ENCODE assay signal across 9 mouse cellular contexts in the genomic region with DNA sequence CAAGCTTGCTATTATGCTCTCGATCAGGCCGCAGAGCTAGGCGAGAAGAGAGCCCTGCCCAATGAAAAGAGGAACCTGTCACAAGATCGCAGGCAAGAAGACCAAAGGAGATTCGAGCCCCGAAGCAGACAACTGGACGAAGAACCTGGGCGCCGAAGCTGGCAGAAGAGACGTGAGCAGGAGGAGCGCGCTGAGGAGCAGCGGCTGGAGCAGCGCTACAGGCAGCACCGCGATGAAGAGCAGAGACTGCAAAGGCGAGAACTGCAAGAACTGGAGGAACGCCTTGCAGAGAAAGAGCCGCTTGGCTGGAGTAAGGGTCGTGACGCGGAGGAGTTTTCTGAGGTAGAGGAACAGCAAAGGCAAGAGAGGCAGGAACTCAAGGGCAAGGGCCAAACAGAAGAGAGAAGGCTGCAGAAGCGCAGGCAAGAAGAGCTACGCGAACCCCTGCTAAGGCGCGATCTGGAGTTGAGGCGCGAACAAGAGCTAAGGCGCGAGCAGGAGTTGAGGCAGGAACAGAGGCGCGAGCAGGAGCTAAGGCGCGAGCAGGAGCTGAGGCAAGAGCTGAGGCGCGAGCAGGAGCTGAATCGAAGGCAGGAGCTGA. TPM values are rescaled to one million over a fixed set of nuclear protein-coding genes. Genes with fewer than 3 reads are reported as not detected.
A peak's percentile ranks its signal among the peaks of the same experiment; 100 is the strongest.
DNase-seq lines count a peak whose midpoint lies in the region; ATAC-seq and TF ChIP-seq lines count a peak whose summit lies in the region.
"Had no signal": no experiment of that assay in that cellular context is flagged by ENCODE, and none has a peak within 500 bp of the region (broad histone marks: within the 10 kb centered on the region; RNA-seq: fewer than 3 reads in every experiment).

No protein-coding gene starts in this region.

- peaks cover 60% of the 10 kb centered on the region for H3K27me3 ChIP-seq in liver, embryonic 11.5 days (replicated peaks; ENCODE audit: control insufficient read depth, insufficient read depth, low read length)
- H3K27me3 ChIP-seq in midbrain, postnatal 0 days (ENCODE audit: insufficient read depth, low read length): peaks cover 15% of the 10 kb centered on the region
- no peaks in the 10 kb centered on the region for H3K27me3 ChIP-seq in stomach, postnatal 0 days (ENCODE audit: control insufficient read depth, insufficient read depth, low read length)

- under 1% methylated on average over 38 of the region's 38 CpGs for WGBS in liver, embryonic 11.5 days
- WGBS in midbrain, postnatal 0 days: under 1% methylated on average over 38 of the region's 38 CpGs
- WGBS in stomach, postnatal 0 days: under 1% methylated on average over 38 of the region's 38 CpGs

- TF ChIP-seq CTCF in bone marrow macrophage, adult 2 months (IDR thresholded peaks at IDR 0.05; ENCODE audit: low read depth, low read length): no peak
- TF ChIP-seq CTCF in midbrain, postnatal 0 days (IDR thresholded peaks at IDR 0.05): no peak
- no peak for TF ChIP-seq CTCF in stomach, postnatal 0 days (IDR thresholded peaks at IDR 0.05; ENCODE audit: low read depth)

- H3K27ac ChIP-seq in bone marrow macrophage, adult 2 months (ENCODE audit: insufficient read depth, low read depth, low read length): no peak overlapping the region
- no peak overlapping the region for H3K27ac ChIP-seq in liver, embryonic 11.5 days (ENCODE audit: low read depth, low read length)
- H3K27ac ChIP-seq in midbrain, postnatal 0 days (ENCODE audit: low read depth, low read length): no peak overlapping the region
- no peak overlapping the region for H3K27ac ChIP-seq in stomach, postnatal 0 days (replicated peaks)

- no peak for TF ChIP-seq EP300 in stomach, postnatal 0 days (optimal IDR thresholded peaks at IDR 0.05)

- peak overlapping the region; percentile 80 for H3K4me2 ChIP-seq in liver, embryonic 11.5 days
- peak overlapping the region; percentile 94 for H3K4me2 ChIP-seq in midbrain, postnatal 0 days (ENCODE audit: low read depth, low read length, poor library complexity, severe bottlenecking)
- H3K4me2 ChIP-seq in stomach, postnatal 0 days (replicated peaks; ENCODE audit: low read depth): peak overlapping the region; percentile 90

- H3K36me3 ChIP-seq in liver, embryonic 11.5 days (ENCODE audit: control insufficient read depth, insufficient read depth, low read length): no peaks in the 10 kb centered on the region
- H3K36me3 ChIP-seq in midbrain, postnatal 0 days (ENCODE audit: insufficient read depth, low read length): no peaks in the 10 kb centered on the region
- H3K36me3 ChIP-seq in stomach, postnatal 0 days (ENCODE audit: control insufficient read depth, insufficient read depth, low read length): no peaks in the 10 kb centered on the region

- no peak overlapping the region for H3K9ac ChIP-seq in liver, embryonic 11.5 days (ENCODE audit: low read depth, low read length)
- no peak overlapping the region for H3K9ac ChIP-seq in midbrain, postnatal 0 days (replicated peaks; ENCODE audit: low read length, poor library complexity, severe bottlenecking)
- H3K9ac ChIP-seq in stomach, postnatal 0 days (ENCODE audit: low read length): no peak overlapping the region

- H3K4me3 ChIP-seq in bone marrow macrophage, adult 2 months (ENCODE audit: insufficient read depth, low read length): peak overlapping the region; percentile 58
- peak overlapping the region; percentile 58 for H3K4me3 ChIP-seq in liver, embryonic 11.5 days (ENCODE audit: low read depth, low read length)
- peak overlapping the region; percentile 62 for H3K4me3 ChIP-seq in midbrain, postnatal 0 days (ENCODE audit: low read depth, low read length)
- H3K4me3 ChIP-seq in stomach, postnatal 0 days (ENCODE audit: low read depth, low read length): peak overlapping the region; percentile 50

- H3K4me1 ChIP-seq in bone marrow macrophage, adult 2 months (ENCODE audit: control insufficient read depth, insufficient read depth, low read length): peaks cover 6% of the 10 kb centered on the region; the same call in 1 of the 2 replicates
- H3K4me1 ChIP-seq in liver, embryonic 11.5 days (replicated peaks; ENCODE audit: control insufficient read depth, insufficient read depth, low read length): no peaks in the 10 kb centered on the region; the same call in 1 of the 2 replicates
- no peaks in the 10 kb centered on the region for H3K4me1 ChIP-seq in midbrain, postnatal 0 days (ENCODE audit: insufficient read depth, low read length)
- no peaks in the 10 kb centered on the region; the same call in 1 of the 2 replicates for H3K4me1 ChIP-seq in stomach, postnatal 0 days (replicated peaks; ENCODE audit: control insufficient read depth, insufficient read depth)

- no peaks in the 10 kb centered on the region for H3K9me3 ChIP-seq in liver, embryonic 11.5 days (ENCODE audit: control insufficient read depth, low read length)
- H3K9me3 ChIP-seq in midbrain, postnatal 0 days (ENCODE audit: low read length): no peaks in the 10 kb centered on the region
- no peaks in the 10 kb centered on the region for H3K9me3 ChIP-seq in stomach, postnatal 0 days (ENCODE audit: control insufficient read depth, low read length)

- DNase-seq in adrenal gland, adult 2 months: peak; percentile 52
- DNase-seq in adrenal gland, adult 8-10 months: no peak
- DNase-seq in frontal cortex, postnatal 36 days (ENCODE audit: low spot score in 2 of 2): peak; percentile 37 to 52
- DNase-seq in kidney, adult 11 months: peak; percentile 21
- DNase-seq in liver, embryonic 11.5 days (ENCODE audit: low spot score): peak; percentile 45
- DNase-seq in midbrain, postnatal 0 days (ENCODE audit: low spot score): peak; percentile 19
- DNase-seq in stomach, postnatal 0 days (ENCODE audit: low spot score): peak; percentile 39

- no peak for TF ChIP-seq POLR2A in bone marrow macrophage, adult 2 months (IDR thresholded peaks at IDR 0.05; ENCODE audit: borderline replicate concordance, low read depth, low read length)

- no peak for ATAC-seq in liver, embryonic 11.5 days (replicated peaks; ENCODE audit: low FRiP score)
- ATAC-seq in midbrain, postnatal 0 days (ENCODE audit: low FRiP score): no peak
- no peak for ATAC-seq in stomach, postnatal 0 days (ENCODE audit: low FRiP score, low TSS enrichment)

RNA-seq across cellular contexts. Expression of a gene that starts 1.5 kb away (rescaled TPM):
- total RNA-seq in adrenal gland, adult 2 months (2021): under 1 TPM; 0.03 to 0.49 TPM
- polyA plus RNA-seq in adrenal gland, adult 2 months (2012; rRNA removed): 0.01 and 0.02 TPM in 2 replicates
- total RNA-seq in adrenal gland, adult 8-10 months (2022): under 1 TPM; 0.09 to 0.56 (median 0.29) TPM
- polyA plus RNA-seq in bone marrow macrophage, adult 2 months (2012; ENCODE audit: insufficient read depth, insufficient read length, missing spikeins): 0.16 and 0.19 TPM in 2 replicates
- polyA plus RNA-seq in liver, embryonic 11.5 days (2014; fragmentation: Nextera tagmentation; extraction: Ambion mirVana): 0.11 and 0.53 TPM in 2 replicates
- total RNA-seq in midbrain, postnatal 0 days (2014; rRNA removed): 0.24 and 0.77 TPM in 2 replicates
- polyA plus RNA-seq in midbrain, postnatal 0 days (2015; fragmentation: Nextera tagmentation; extraction: Ambion mirVana): 1.8 and 2.1 TPM in 2 replicates
- 0.86 and 1.1 TPM in 2 replicates for polyA plus RNA-seq in stomach, postnatal 0 days (2015; fragmentation: Nextera tagmentation; extraction: Ambion mirVana)

RNA-seq across cellular contexts. Expression of a gene that starts 25.0 kb away (rescaled TPM):
- total RNA-seq in adrenal gland, adult 2 months (2021): 1 to 10 TPM in 1 of 2 experiments, not detected in 1; 3.1 TPM
- not detected in 2 replicates for polyA plus RNA-seq in adrenal gland, adult 2 months (2012; rRNA removed)
- total RNA-seq in adrenal gland, adult 8-10 months (2022): 1 to 10 TPM in 1 of 4 experiments, under 1 TPM in 2, not detected in 1; 0.22 to 1.6 (median 0.94) TPM
- polyA plus RNA-seq in bone marrow macrophage, adult 2 months (2012; ENCODE audit: insufficient read depth, insufficient read length, missing spikeins): not detected in 2 replicates
- not detected in 2 replicates for polyA plus RNA-seq in liver, embryonic 11.5 days (2014; fragmentation: Nextera tagmentation; extraction: Ambion mirVana)
- not detected in 2 replicates for total RNA-seq in midbrain, postnatal 0 days (2014; rRNA removed)
- not detected in 2 replicates for polyA plus RNA-seq in midbrain, postnatal 0 days (2015; fragmentation: Nextera tagmentation; extraction: Ambion mirVana)
- polyA plus RNA-seq in stomach, postnatal 0 days (2015; fragmentation: Nextera tagmentation; extraction: Ambion mirVana): not detected in 2 replicates
- total RNA-seq: gastrocnemius, postnatal 4 days had no signal

RNA-seq across cellular contexts. Expression of a gene that starts 50.1 kb away (rescaled TPM):
- total RNA-seq in adrenal gland, adult 2 months (2021): not detected
- not detected in 2 replicates for polyA plus RNA-seq in adrenal gland, adult 2 months (2012; rRNA removed)
- total RNA-seq in adrenal gland, adult 8-10 months (2022): not detected
- not detected in 2 replicates for polyA plus RNA-seq in bone marrow macrophage, adult 2 months (2012; ENCODE audit: insufficient read depth, insufficient read length, missing spikeins)
- not detected in 2 replicates for polyA plus RNA-seq in liver, embryonic 11.5 days (2014; fragmentation: Nextera tagmentation; extraction: Ambion mirVana)
- not detected in 2 replicates for total RNA-seq in midbrain, postnatal 0 days (2014; rRNA removed)
- not detected in 2 replicates for polyA plus RNA-seq in midbrain, postnatal 0 days (2015; fragmentation: Nextera tagmentation; extraction: Ambion mirVana)
- 181 and 233 TPM in 2 replicates for polyA plus RNA-seq in stomach, postnatal 0 days (2015; fragmentation: Nextera tagmentation; extraction: Ambion mirVana)
- total RNA-seq: gastrocnemius, postnatal 4 days had no signal

Comparison
In these comparisons a context has a peak if more than half of its experiments do, and no peak if none do; other contexts are left out.
1. RNA of a gene that starts 50.1 kb away (polyA plus RNA-seq): 181 to 233 TPM in stomach, postnatal 0 days; not detected in adrenal gland, adult 2 months, not detected in bone marrow macrophage, adult 2 months, not detected in liver, embryonic 11.5 days and not detected in midbrain, postnatal 0 days; every median in the first group is over 100 times any median in the second.
2. Peak in every context shown above with its lines, with median percentiles within 50 percentile points of each other: H3K4me3 ChIP-seq and H3K4me2 ChIP-seq.